Mouse (Mus musculus): ENCODE results near the gene A230050P20Rik.

The A230050P20Rik gene

DNA sequence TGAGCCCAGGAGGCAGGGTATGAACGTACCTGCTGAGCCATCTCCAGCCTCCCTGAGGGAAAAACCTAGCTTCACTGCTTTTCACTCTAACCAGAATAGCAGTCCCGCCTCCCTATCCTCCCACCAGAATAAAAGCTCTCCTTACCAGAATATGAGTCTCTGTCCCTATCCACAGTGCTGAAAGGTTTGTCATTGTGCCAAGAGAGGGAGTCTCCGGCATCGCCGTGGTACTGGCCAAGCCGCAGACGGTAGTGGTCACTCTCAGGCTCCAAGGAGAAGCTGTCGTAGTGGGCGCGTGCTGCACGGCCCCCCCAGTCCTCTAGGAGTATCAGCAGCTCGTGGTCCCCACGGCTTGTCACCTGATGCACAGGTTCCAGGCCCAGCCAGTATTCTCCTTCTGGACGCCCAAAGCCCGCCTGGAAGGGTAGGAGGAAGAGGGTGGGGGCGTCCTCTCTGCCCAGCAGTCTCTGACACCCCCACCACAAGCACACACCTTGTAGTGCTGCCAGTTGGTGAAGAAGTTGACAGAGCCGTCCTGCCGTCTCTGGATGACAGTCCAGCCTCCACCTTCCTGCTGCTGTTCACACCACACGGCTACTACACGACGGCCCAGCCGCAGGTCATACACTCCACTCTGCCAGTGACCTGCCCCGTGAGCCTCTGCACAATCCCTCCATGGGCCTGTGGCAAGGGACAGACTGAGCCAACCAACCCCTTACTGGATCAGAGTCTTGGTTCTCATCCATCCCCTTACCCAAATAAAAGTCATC lies 6.8 kb downstream of the A230050P20Rik start:
- peak; percentile 39 for DNase-seq

DNA sequence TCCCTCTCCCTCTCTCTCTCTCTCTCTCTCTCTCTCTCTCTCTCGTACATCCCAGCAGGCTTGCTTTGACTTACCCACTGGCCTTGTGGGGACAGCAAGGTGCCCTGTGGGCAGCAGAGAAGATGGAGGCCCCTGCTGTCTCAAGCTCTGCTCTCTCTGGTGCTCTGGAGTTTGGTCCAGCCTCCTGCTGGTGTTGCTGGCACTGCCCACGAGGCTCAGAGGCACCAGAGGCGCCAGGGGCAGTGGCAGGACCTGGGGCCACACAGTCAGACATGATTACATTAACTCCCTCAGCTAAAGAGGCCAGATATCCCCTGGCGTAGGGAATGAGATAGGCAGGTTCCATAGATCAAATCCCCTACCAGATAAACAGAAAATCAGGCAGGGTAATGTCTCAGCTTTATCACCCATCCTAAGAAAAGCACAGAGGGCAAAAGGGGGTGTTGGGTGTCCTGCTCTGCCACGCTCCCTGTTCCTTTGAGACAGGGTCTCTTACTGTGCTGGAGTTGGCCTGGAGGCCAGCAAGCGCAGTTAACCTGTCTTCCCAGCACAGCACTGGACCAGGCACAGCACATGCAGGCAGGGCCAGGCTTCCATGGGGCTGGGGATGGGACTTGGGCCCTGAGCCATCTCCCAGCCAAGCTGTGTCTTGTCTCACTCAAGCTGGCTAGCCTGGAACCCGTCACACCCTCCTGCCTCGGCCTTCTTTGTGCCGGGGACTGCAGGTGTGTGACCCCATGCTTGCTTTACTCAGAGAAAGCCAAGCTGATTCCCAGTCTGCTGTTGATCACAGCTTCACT lies 8.1 kb downstream of the A230050P20Rik start:
- DNase-seq: no peak

DNA sequence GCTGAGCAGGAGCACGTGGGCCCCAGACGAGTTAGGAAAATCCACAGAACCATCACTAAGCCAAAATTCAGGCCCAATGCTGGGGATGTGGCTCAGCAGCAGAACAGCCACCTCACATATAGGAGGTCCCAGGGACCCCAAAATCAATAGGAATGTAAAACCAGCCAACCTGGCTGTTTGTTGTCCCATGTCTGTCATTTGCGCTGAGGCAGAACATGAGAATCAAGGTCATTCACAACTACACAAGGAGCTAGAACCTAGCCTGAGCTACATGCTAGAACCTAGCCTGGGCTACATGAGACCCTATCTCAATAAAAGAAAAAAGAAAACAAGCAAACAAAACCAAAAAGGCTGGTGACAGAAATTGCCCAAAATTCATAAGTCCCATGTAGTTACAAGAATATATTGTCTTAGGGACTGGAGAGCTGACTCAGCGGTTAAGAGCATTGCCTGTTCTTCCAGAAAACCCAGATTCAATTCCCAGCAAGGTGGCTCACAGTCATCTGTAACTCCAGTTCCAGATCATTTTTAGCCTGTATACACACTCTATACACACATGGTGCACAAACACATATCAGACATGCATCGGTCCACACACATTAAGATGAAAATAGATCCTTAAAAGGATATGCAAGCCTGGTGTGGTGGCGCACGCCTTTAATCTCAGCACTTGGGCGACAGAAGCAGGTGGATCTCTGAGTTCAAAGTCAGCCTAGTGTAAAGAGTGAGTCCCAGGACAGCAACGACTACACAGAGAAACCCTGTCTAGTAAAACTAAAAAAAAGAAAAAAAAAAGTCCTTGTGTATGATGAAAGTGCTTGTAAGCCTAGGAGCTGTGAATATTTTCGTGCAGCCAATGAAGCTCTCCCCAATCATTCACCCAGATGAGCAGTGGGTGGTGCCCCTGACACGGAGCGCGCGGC lies 8.9 kb downstream of the A230050P20Rik start:
- DNase-seq: no peak

DNA sequence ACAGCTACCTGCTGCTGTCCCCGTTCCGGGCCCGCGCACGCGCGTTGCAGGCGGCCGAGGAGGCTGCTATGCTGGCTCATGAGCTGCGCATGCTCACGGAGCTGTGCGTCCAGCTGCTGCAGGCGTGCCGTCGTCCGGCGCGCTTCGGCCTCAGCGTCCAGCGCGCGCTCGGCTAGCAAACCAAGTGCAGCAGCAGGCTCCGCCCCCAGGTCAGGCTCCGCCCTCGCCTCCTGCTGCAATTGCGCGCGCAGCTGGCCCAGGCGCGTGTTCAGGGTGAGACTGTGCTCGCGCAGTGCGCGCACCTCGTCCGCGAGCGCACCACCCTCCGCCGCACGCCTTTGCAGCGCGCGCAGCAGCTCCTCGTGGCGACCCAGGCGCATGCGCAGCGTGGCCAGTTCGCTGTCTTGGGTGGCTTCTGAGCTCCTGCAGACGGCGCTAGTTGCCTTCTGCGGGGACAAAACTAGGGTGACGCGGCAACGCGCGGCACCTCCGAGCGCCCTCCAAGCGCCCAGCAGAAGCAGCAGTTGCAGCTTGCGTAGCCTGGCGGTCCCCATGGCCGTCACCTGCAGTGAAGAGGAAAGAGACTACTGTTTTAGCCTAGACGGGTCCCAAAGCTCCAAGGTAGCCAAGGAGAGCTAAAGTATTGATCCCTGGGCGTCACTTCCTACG lies 9.7 kb downstream of the A230050P20Rik start:
- peak; percentile 100 for DNase-seq

DNA sequence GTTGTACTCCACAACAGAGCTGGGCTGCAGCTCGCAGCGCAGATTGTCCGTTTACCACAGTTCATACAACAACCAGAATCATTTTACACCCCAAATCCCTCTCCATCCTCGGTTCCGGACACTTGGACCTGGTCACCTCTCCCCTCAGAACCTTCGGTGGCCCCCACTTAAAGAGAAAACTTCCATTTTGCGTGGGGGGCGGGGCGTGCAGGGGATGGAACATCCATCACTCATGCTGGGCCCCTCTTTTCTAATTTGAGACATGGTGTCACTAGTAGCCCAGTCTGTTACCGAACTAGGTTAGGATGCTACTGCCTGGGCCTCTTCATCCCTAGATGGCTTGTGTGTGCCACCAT lies 10.2 kb downstream of the A230050P20Rik start:
- peak; percentile 54 for DNase-seq

DNA sequence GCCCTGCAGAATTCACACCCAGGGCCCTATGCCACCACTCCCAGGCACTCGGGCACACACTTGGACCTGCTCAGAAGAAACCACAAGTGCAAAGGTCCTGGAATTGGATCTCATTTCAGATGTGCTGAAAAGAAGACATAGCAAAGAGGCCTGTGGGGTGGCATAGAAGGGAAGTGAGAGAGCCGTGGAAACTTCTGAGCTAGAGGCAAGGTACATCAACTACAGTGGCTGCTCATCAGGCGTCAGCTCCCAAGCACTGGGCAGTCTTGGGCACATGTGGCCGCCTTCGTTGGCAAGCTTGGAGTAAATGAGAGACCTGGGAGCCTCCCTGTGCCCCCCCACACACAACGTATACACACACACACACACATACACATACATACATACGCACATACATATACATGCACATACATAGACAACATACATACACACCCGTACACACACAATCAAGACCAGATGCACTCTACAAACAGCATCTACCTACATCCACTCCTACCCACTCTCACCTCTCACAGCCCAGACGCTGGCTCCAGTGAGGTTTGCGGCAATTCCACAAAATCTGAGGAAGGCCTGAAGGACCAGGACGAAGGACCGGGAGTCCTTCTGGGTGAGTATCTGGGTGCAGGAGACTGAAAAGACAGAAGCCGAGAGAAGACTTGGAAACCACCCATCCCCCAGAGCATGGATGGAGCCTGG lies 10.8 kb downstream of the A230050P20Rik start, which contains the start of gene Angptl6:
Angptl6 (minus strand) TSS at position 631 of the 696 bp plus-strand sequence.
- DNase-seq: no peak

DNA sequence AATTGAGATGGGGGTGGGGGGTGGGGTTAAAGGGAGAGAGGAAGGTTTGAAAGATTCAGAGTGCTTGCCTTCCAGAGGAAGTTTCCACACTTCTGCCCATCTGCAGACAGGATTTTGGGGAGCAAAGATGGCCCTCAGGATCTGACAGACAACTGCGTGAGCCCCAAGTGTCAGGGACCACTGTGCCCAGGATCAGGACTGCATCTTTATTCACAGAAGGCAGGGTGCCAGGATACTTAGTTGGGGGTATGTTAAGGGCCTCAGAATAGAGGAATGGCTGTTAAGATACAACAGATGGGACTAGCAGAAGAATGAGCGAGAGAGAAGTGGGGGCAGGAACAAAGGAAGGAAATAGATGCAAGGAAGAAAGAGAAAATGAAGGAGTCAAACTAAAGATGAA lies 18.1 kb downstream of the A230050P20Rik start:
- DNase-seq: no peak

DNA sequence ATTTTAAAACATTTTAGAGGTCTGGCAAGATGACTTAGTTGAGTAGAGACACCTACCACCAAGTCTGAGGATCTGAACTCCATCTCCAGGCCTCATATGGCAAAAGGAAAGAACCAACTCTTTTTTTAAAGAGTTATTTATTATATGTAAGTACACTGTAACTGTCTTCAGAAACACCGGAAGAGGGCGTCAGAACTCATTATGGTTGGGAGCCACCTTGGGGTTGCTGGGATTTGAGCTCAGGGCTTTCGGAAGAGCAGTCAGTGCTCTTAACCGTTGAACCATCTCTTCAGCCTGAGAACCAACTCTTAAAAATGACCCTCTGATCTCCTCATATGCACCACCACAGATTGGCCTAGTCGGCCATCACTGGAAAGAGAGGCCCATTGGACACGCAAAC lies 18.7 kb downstream of the A230050P20Rik start:
- DNase-seq: no peak

DNA sequence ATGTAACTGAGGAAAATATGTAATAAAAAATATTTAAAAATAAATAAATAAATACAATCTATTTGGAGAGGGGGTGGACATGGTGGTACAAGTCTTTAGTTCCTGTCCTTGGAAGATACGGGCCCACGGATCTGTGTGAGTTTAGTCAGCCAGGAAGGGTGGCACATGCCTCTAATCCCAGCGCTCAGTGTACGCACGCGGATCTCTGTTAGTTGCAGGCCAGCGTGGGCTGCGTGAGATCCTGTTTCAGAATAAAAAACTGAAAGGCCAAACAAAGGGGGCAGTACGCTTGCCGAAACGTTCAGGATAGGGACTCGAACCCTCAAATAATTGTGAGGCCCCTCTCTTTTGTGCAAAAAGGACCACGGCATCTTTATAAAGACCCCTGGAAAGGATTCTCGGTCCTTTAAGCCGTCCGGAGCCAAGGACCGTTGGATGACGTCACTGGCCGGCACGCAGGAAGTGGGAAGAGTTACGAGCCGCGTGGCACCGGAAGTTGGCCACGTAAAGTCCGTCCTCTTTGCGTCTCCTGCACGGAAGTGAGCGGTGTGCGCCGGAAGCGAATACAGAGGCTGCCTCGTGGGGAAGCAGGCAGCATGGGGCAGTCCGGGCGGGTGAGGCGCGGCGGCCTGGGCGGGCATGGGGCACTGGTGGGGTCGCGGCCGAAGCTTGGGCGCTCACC lies 19.4 kb downstream of the A230050P20Rik start, which contains the start of gene Ppan:
Ppan (plus strand) TSS at position 472 of the 682 bp plus-strand sequence.
- peak; percentile 96 for DNase-seq

DNA sequence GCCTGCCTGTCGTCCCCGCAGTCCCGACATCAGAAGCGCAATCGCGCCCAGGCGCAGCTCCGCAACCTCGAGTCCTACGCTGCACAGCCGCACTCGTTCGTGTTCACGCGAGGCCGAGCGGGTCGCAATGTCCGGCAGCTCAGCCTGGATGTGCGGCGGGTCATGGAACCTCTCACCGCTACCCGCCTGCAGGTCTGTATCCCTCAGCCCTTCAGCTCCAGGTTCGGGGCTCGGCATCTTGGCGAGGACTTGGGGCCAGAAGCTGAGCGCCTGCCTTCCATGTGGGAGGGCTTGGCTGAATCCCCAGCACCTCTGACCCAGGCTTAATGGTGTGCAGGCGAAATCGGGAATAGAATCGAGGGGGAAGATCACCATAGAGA lies 19.9 kb downstream of the A230050P20Rik start:
- no peak for DNase-seq

DNA sequence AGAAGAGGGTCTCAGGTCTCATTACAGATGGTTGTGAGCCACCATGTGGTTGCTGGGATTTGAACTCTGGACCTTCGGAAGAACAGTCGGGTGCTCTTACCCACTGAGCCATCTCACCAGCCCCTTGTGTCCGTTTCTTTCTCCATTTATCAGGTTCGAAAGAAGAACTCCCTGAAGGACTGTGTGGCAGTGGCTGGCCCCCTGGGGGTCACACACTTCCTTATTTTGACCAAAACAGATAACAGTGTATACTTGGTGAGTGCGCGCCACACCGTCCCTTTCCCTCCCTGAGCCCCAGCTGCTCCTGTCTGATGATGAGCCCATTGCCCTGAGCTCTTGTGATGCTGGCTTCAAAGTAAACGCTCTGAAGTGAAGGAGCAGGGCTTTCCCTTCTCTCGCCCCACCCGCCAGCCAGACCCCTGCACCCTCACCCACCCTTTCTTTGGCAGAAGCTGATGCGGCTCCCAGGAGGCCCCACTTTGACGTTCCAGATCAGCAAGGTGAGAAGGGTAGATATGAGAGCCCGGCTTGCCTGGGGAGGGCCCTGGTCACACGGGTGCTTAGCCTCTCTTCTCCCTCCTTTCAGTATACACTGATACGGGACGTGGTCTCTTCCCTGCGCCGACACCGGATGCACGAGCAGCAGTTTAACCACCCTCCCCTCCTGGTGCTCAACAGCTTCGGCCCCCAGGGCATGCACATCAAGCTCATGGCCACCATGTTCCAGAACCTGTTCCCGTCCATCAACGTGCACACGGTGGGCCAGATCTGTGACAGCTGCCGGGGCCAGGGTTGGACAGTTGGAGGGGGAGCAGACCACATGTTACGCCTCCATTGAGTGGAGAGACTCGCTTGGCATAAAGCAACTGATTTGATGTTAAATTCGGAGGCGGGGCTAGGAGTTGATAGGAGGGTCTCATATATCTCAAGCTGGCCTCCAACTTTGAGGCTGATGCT lies 21.0 kb downstream of the A230050P20Rik start:
- no peak for DNase-seq

DNA sequence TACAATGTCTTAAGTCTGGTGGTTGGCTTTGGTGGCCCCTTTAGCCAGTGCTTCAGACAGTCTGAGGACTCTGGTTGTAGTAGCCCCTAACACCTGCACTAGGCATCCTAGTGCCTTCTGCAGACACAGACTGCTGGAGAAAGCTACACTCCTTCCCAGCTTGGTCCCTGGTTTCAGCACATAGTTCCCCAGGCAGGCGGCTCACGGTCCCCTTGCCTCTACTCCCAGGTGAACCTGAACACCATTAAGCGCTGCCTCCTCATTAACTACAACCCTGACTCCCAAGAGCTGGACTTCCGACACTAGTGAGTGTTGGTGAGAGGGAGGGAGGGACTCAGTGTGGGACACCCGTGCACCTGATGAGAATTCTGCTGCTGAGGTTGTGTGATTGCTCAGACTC lies 22.0 kb downstream of the A230050P20Rik start:
- no peak for DNase-seq

DNA sequence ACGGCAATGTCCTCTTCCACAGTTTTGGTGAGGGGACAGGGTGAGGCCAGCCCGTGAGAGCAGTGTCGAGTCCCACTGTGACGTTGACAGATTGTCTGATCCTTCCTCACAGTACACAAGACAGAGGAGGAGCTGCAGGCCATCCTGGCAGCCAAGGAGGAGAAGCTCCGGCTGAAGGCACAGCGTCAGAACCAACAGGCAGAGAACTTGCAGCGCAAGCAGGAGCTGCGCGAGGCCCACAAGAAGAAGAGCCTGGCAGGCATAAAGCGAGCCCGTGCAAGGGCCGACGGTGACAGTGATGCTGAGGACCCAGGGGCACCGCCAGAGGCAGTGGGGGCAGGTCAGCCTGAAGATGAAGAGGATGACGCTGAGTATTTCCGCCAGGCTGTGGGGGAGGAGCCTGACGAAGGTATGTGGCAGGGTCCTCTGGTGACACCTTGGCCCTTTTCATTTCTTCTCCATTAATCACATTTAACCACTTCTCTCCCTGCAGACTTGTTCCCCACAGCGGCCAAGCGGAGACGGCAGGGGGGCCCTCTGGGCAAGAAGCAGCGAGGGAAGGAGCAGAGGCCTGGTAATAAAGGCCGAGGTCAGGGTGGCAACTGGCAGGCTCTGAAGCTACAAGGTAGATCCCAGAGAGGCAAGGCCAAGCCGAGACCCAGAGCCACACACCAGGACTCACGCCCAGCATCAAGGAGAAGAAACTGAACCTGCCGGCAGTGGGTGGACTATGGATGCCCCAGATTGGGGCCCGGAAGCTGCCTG lies 23.1 kb downstream of the A230050P20Rik start:
- DNase-seq: no peak

DNA sequence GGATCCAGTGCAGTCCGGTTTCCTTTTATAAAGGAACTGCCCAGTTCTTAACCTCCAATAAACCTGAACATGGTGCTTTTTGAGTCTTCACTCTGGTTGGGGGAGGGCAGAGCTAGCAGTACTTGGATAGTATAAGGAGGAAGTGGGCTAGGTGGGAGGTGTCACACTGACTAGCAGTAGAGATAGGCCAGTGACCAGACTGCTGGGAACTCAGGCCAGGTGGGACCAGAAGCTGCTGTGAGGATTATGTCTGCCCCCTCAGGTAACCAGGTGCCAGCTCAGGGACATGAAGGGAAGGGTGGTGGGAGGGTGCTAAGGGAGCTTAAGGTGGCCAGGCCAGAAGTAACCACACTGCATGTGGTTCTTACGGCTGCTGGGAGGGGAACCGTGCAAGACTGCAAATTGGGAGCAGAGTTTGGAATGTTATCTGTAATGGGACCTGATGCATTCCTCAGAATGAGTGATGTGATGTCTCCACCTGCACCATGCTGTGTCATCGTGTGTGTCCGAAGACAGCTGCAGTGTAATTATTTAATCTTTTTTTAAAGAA lies 23.7 kb downstream of the A230050P20Rik start:
- DNase-seq: no peak

DNA sequence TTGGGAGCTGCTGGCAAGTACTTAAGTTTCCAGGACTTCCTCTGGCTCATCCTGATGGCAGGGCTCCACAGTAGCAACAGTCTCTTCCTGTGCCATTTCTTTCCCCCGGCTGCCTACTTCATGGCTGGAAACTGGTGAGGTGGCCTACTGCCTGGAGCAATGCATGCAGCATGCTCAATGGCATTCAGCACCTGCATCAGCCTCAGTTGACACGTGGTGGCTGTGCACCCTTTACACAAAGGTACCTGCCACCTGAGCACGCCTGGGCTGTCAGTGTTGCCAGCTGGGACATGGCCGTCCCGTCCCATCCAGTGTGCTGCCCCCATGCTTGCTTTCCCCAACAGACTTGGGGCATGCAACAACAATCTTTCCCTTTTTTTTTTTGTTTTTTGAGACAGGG lies 24.6 kb downstream of the A230050P20Rik start:
- DNase-seq: no peak

DNA sequence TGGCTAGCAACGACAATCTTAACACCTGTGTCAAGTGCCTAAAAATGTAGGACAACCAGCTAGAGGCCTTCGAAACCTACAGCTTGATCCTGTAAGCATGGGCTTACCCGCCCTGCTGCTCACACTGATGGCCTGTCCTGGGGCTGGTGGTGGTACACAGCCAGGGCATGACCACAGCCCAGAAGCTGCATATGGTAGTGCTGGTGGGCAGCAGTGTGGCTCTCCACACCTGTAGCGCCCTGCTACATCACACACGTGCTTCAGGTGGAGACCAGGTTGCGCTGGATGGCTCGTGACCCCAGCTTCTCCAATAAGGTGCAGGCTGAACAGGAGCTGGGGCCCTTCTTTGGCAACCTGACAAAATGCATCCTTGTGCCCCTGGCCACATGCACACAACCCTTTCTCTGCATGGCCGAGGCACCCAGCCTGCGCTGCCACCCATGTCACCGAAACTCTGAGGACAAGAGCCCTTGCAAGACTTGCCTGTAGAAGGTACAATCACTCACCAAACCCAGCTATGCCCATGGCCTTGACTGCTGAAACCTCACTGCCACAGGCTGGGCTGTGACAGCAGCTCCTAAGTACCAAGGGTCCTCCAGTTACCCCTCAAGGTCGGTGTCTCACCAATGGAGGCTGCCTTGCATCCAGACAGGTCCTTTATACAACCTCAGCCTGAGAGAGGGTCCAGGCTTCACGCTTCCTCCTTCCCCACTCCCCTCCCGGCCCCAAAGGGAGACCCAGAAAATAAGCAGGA lies 25.3 kb downstream of the A230050P20Rik start:
- no peak for DNase-seq

DNA sequence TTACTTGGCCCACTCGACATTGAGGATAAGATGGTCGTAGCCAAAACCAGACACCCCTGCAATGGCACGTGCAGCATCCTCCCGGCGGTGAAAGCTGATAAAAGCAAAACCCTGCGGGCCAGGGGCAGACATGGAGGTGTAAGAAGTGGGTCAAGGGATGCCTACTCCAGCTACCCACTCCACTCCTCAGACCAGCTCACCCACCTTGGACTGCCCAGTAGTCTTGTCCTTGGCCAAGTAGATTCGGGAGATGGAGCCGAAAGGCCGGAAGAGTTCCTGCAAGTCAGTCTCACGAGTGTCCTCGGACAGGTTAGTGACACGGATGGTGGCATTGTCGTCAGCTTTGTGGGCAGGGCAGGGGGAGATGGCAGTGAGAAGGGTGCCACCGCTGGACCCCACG lies 26.2 kb downstream of the A230050P20Rik start:
- DNase-seq: no peak

DNA sequence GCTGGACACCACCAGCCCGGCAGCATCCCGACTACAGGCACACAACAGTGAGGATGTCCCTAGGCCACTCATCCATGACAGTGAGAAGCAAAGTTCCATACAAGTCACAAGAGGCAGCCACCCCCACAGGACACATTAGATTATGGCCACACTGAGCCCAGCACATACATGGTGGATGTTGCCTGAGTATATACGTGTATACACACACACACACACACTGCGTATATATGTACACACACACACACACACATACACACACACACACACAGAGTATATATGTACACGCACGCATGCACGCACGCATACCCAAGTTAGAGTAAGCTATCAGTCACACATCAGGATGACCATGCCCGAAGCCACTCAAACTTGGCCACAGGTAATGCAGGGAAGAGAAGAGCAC lies 26.9 kb downstream of the A230050P20Rik start:
- no peak for DNase-seq

All from lung, postnatal 10 days (tissue).